Mouse (Mus musculus) testis, adult 2 months (tissue): ENCODE results near the gene Ergic3. TPM values are rescaled to one million over a fixed set of nuclear protein-coding genes. Genes with fewer than 3 reads are reported as not detected.

Source experiments
- H3K27ac ChIP-seq: fragments of 200-500 bp; 2 replicates; pipeline ENCODE4 v1.5.1; 2012; ENCODE audit warnings: low read depth, low read length; ENCODE audit not compliant: control insufficient read depth, insufficient read depth
- H3K27me3 ChIP-seq: fragments of 200-500 bp; 2 replicates; pipeline ENCODE4 v1.6.1; 2012; ENCODE audit warnings: mild to moderate bottlenecking, low read length, moderate library complexity; ENCODE audit not compliant: control insufficient read depth, insufficient read depth
- H3K36me3 ChIP-seq: fragments of 200-500 bp; 2 replicates; pipeline ENCODE4 v1.6.1; 2012; ENCODE audit warnings: mild to moderate bottlenecking, low read length; ENCODE audit not compliant: control insufficient read depth, insufficient read depth
- H3K4me1 ChIP-seq: fragments of 200-500 bp; 2 replicates; pipeline ENCODE4 v1.6.1; 2012; ENCODE audit warnings: low read length; ENCODE audit not compliant: control insufficient read depth, insufficient read depth
- H3K4me3 ChIP-seq: fragments of 200-500 bp; 2 replicates; pipeline ENCODE4 v1.5.1; 2012; ENCODE audit warnings: low read depth, mild to moderate bottlenecking, low read length, moderate library complexity, mixed read lengths; ENCODE audit not compliant: control insufficient read depth
- CTCF ChIP-seq: fragments of 200-500 bp; IDR thresholded peaks from 2 replicates; pipeline ENCODE4 v1.5.1; 2012; ENCODE audit warnings: low read depth, mild to moderate bottlenecking, inconsistent platforms, low read length, moderate library complexity; ENCODE audit not compliant: control insufficient read depth, insufficient read depth, insufficient replicate concordance
- POLR2A ChIP-seq: fragments of 200-500 bp; IDR thresholded peaks from 2 replicates; pipeline ENCODE4 v1.6.1; 2012; ENCODE audit warnings: low read depth, mild to moderate bottlenecking, inconsistent platforms, low read length, moderate library complexity; ENCODE audit not compliant: control insufficient read depth
- polyA plus RNA-seq: library from polyadenylated mRNA; depleted of rRNA; stranded (reverse); fragments of >200 nt; gene quantifications from 2 replicates; pipeline ENCODE4 v1.2.3, GENCODE M21; 2012; rRNA removed

The Ergic3 gene
- polyA plus RNA-seq, 1 experiment, result 412 TPM

DNA sequence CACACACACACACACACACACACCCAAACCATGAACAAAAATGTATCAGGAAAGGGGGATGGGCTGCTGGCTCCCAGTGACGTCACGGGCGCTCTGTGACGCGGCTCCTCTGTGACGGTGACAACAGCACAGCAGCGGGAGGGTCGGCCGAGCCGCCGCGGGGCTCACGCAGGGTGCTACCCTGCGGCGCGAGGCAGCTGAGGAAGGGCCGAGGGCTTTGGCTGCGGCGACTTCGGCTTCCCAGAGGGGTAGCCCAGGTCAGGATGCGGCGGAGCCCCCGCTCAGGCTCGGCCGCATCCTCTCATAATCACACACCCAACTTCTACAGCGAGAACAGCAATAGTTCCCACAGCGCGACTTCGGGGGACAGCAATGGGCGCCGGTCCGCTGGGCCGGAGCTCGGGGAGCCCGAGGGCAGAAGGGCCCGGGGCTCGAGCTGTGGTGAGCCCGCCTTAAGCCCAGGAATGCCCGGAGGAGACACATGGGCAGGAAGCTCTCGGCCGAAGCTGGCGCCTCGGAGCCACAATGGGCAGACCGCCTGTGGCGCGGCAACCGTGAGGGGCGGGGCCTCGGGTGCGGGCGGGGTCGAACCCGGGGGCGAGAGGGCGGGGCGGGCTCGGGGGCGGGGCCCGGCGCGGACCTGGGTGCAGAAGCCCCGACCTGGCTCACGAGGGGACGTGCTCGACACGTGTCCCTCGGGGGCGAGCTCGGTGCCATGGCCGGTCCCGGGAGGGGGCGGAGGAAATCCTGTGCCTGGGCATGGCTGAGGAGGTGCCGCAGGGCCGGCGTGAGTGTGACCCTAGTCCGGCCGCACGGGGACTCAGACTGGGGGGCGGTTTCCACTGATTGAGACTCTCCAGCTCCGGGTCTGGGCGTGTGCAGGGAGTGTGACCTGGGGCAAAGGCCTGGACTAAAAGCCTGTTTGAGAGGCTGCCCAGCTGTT is 57.5 kb downstream of the Ergic3 start, which contains the start of gene Spag4:
Gene Spag4, plus strand, starts transcription at position 77 of the 943 bp plus-strand sequence.
- Histone ChIP-seq H3K4me1 (peaks cover 11% of the 10 kb centered on the region), H3K4me3 (peak within 1 kb of the TSS; percentile 91), H3K27me3 (no peaks in the 10 kb centered on the region), H3K27ac (peak within 1 kb of the TSS; percentile 88), H3K36me3 (no peaks in the 10 kb centered on the region)
- TF ChIP-seq POLR2A (peak; percentile 72), CTCF (no peak)

GRCm38 (mm10) chr2:156066126-156066525 is 58.3 kb downstream of the Ergic3 start:
- Histone ChIP-seq H3K27ac (peak overlapping the region; percentile 88), H3K4me3 (peak overlapping the region; percentile 91), H3K27me3 (no peaks in the 10 kb centered on the region), H3K36me3 (no peaks in the 10 kb centered on the region), H3K4me1 (peaks cover 11% of the 10 kb centered on the region)
- TF ChIP-seq CTCF, result no peak
- TF ChIP-seq POLR2A, result no peak

Other genes starting within 250 kb of the Ergic3 start
- 1.6 and 2.1 TPM in 2 replicates for gene Mmp24, start 232.7 kb upstream of the Ergic3 start, polyA plus RNA-seq
- 24.4 and 29.9 TPM in 2 replicates for gene BC029722, start 188.6 kb upstream of the Ergic3 start, polyA plus RNA-seq
- gene Eif6, start 181.1 kb upstream of the Ergic3 start, polyA plus RNA-seq, result 41.2 and 44.7 TPM in 2 replicates
- gene Fam83c, start 173.2 kb upstream of the Ergic3 start, polyA plus RNA-seq, result not detected in 2 replicates
- 48.6 and 52.9 TPM in 2 replicates for gene Uqcc1, start 77.7 kb upstream of the Ergic3 start, polyA plus RNA-seq
- 0.17 and 0.19 TPM in 2 replicates for gene Gm15557, start 67.3 kb upstream of the Ergic3 start, polyA plus RNA-seq
- 0.17 and 0.46 TPM in 2 replicates for gene Gdf5, start 62.7 kb upstream of the Ergic3 start, polyA plus RNA-seq
- gene Cep250, start 51.6 kb upstream of the Ergic3 start, polyA plus RNA-seq, result 5.8 and 6.4 TPM in 2 replicates
- 24.6 and 24.9 TPM in 2 replicates for gene 6430550D23Rik, start 68 bp upstream of the Ergic3 start, polyA plus RNA-seq
- 2.7 TPM in 2 replicates for gene Fer1l4, start 44.9 kb downstream of the Ergic3 start, polyA plus RNA-seq
- 844 and 859 TPM in 2 replicates for gene Spag4, start 57.1 kb downstream of the Ergic3 start, polyA plus RNA-seq
- 16.1 and 22.1 TPM in 2 replicates for gene Cpne1, start 103.9 kb downstream of the Ergic3 start, polyA plus RNA-seq
- 8.9 and 12.1 TPM in 2 replicates for gene Rbm12, start 103.9 kb downstream of the Ergic3 start, polyA plus RNA-seq
- 3.8 and 6.9 TPM in 2 replicates for gene Gm28036, start 119.0 kb downstream of the Ergic3 start, polyA plus RNA-seq
- 79.6 and 105 TPM in 2 replicates for gene Romo1, start 136.0 kb downstream of the Ergic3 start, polyA plus RNA-seq
- gene Nfs1, start 136.1 kb downstream of the Ergic3 start, polyA plus RNA-seq, result 42.0 and 42.8 TPM in 2 replicates
- 19.3 and 27.9 TPM in 2 replicates for gene Rbm39, start 172.2 kb downstream of the Ergic3 start, polyA plus RNA-seq
- gene Phf20, start 188.4 kb downstream of the Ergic3 start, polyA plus RNA-seq, result 11.2 and 12.0 TPM in 2 replicates